Mouse (Mus musculus) c-Kit-positive CD71-negative TER-119-negative erythroid progenitor cells, embryonic 14.5 days (primary cell): ENCODE data around the gene Cstf1.

ENCODE experiments used
- DNase-seq: peaks from one replicate; pipeline ENCODE4 v3.0.0-alpha.2; 2013; ENCODE audit warnings: low read depth

The Cstf1 gene

DNA sequence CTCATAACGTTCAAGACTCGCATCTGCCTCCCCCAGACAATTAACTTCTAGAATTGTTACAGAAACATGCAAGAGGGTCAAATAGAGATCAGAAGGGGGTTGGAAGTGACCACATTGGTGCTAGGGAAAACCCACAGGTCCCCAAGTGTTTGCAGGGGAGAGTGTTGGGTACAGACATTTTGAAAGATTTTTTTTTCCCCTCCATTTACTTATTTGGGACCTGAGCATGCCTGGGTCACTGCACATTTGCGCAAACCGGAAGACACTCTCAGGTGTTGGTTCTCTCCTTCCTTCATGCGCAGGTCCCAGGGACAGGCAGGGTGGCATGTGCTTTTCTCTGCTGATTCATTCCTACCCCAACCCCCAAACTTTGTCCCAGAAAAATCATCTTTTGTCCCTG lies 46.4 kb downstream of the Cstf1 start:
- no peak for DNase-seq

DNA sequence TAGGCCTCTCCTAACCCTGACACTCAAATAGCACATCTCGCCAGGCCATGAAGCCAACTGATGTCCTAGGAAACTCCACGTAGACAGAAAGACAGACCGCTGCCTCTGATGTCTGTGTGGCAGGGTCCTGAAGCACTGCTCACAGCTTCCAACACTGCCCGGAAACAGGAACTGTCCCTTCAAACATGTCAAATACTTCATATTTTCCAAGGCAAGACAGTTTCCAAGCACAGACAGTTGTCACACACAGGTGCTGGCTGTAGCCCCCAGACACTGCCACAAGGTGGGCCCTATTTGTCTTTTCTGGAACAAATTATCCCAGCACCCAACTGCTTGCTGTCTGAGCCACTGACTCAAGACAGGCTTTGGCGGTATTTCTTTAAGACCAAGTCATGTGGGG lies 47.7 kb downstream of the Cstf1 start:
- no peak for DNase-seq

DNA sequence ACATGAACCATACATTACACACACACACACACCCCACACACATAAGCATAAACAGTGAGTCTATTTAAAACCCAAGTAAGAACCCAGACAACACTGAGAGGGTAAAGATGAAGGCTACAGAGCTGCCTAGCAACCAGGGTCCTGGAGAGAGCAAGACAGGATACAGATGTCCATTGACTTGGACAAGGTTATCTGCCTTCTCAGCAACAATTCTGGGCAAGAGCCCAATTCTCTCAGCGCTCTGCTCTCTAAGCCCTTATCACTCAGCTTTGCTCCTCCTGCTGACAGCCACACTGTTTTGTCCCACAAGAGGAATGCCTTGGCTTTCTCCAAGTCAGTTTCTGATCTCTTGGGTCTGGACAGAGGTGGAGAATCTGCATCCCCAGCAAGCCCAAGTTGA lies 60.1 kb downstream of the Cstf1 start:
- no peak for DNase-seq
